Mouse (Mus musculus) naive thymus-derived CD4-positive, alpha-beta T cell, adult 2 months (primary cell): ENCODE measurements around the gene Abcg8.

Experiments used
- DNase-seq: peaks from one replicate; pipeline ENCODE4 v3.0.0-alpha.2; 2011; ENCODE audit warnings: low read depth

The Abcg8 gene

DNA sequence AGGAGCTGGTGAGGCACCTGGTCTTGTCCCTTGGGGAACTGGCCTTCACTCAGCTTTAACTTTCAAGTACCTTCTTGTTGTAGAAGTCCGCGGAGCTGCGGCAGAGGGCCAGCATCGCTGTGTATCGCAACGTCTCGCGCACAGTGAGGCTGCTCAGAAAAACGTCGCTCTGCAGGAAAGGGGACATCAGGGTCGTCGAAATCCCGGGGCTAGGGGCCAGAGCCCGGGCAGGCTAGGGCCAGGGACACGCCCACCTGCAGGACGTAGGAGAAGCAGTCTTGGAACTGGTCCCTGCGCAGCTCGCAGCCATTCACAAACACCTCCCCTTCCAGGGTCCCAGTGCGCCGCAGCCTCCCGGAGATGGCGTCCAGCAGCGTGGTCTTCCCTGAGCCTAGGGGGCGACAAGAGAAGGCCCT is at the start of gene Abcg8:
TSS of gene Abcg8 (plus strand) at position 352 of the 416 bp plus-strand sequence.
- DNase-seq, result no peak

- no peak for DNase-seq
These were observed 49.2 kb upstream of the Abcg8 start for GRCm38 (mm10) chr17:84626857-84627305.

DNA sequence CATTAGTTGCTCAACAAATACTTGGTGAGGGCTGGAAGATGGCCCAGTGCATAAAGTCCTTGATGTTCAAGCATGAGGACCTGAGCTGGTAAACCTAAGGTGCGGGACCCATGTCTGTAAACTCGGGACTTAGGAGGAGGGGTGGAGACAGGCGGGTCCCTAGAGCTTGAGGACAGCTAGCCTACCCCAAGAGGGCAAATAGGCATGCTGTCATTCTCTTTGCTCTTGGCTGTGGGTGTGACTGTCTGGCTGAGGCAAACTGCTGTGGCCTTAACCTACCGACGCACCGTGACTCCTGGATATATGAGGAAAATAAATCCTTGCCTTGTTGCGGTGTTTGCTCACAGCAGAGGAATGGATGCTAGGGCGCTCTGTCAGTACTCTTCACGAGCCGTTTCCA is 48.4 kb upstream of the Abcg8 start:
- no peak for DNase-seq

DNA sequence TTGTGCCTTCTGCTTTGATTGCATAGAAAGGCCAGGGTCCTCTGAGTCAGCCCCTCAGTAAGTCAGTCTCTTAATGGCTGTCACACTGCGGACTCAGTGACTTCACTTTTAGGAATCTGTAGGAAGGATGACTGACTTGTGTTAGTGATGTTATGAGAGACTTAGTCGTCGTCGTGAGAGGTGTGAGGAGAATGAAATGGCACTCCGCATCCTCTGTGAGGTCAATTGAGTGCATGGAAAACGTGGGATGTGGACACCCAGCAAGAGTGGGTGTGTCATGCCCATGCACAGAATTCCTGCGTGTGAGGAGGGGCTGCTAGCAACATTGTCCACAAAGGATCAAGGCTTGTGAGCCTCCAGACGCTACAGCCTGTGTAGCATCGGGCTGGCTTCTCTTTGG is 47.5 kb upstream of the Abcg8 start:
- DNase-seq, result no peak

GRCm38 (mm10) chr17:84631836-84632235 is 44.3 kb upstream of the Abcg8 start:
- peak; percentile 64 for DNase-seq

DNA sequence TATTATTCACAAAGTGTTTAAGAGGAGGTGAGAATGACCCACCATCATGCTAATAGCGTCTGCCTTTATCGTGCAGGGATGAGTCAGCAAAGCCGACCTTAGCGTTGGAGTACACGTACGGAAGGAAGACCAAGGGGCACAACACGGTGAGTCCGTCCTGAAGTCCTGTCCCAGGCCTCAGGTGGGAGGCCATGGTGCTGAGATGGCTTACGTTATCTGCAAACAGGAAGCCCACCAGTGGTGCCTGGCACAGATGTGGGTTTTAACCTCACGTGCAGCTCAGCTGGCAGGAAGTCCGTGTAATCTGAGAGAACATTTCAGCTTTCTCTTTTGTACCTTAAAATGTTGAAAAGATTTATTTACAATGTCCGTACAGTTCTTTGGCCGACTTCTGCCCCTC is 42.7 kb upstream of the Abcg8 start:
- DNase-seq, result peak; percentile 73

DNA sequence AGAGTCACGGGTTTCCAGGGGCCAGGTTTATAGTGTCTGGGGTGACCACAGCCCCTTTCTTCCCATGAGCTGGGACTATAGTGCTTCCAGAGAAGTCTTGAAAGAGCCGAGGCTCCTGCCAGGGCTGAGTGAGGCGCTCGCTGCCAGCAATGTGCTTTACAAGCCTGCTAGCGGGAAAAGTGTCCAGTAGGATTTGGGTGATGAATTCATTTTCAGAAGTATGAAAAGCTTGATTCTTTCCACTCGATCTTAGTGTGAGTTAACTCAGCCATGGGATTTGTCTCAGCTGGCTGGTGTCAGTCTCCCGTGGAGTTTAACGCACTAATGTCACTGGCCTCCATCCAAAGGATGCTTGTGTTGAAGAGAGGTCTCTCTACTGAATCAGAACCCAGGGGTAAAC is 39.8 kb upstream of the Abcg8 start:
- DNase-seq, result no peak

DNA sequence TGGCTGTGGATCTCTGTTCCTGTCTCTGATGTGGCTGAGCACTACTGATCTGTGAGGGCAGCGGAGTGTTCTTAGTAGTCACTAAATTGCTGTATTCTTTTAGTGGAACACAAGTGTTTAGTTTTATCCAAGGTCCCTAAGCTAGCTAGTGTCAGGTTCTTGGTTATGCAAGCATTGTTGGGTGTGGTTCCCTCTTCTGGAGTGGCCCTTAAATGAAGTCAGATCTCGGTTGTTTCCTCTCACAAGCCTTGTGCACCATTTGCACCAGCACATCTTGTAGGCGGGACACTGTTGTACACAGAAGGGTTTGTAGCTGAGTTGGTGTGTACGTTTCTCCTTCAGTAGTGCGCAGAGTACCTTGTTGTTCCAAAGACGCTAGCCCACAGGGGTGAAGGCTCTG is 38.1 kb upstream of the Abcg8 start:
- no peak for DNase-seq

DNA sequence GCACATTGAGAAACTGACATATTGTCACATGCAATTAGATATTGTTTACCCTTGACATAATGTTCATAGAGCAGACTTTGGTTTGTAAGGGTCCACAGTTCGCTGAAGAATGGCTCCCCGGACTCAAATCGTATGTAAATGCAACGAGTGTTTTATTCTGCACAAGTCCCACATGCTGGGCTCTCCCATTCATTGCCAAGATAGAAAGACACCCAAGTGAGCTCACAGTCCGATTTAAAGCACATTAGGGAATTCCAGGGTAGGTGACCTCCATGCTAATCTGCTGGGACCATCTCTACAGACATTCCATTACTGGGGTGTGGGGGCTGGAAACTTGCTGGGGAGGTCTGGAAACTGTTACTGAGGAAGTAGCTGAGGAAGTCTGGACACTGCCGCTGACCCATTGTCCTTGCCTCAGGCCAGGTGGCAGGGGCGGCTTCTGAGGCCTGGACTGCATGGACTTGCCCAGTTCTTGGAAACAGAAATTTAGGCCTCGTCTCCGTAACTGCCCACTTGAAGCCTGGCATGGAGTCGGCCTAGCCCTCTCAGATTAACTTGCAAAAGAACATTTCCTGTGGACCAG is 36.2 kb upstream of the Abcg8 start:
- DNase-seq, result no peak

DNA sequence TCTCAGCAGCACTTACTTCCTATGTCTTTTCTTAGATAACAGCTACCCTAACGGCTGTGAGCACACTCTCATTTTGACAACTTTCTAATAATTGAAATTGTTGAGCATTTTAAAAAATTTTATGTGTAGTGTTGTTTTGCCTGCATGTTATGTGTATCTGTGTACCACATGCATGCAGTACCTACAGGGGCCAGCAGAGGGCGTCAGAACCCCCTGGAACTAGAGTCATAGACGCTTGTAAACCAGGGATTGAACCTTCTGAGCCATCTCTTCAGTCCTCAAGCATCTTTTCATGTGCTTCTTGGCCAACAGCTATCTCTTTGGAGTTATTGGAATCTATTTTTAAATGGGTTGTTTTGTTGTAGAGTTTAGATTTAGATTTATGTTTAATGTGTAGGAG is 34.2 kb upstream of the Abcg8 start:
- DNase-seq, result peak; percentile 55

GRCm38 (mm10) chr17:84642324-84642723 is 33.8 kb upstream of the Abcg8 start:
- DNase-seq, result no peak

- no peak for DNase-seq
These were observed 31.6 kb upstream of the Abcg8 start for GRCm38 (mm10) chr17:84644292-84645050.

GRCm38 (mm10) chr17:84645119-84645518 is 31.0 kb upstream of the Abcg8 start:
- no peak for DNase-seq

DNA sequence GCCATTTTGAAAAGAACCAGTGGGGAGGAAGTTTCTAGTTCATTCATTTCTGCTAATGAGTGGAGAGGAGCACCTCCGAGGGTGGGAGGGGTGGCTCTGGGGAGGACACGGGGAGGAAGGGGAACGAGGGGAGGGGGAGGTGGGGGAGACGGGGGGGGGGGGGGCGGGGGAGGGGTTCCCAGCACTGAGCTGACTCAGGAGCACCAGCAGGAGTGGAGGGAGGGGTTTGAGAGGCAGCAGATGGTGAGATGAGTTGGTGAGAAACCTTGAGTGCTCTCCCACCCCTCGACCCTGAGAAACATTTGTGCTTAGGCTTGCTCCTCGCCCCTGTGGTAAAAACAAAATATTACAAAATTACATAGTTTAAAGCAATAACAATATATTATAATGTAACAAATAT is 30.2 kb upstream of the Abcg8 start:
- no peak for DNase-seq

- DNase-seq, result no peak
These were observed 29.6 kb upstream of the Abcg8 start for GRCm38 (mm10) chr17:84646477-84646876.

DNA sequence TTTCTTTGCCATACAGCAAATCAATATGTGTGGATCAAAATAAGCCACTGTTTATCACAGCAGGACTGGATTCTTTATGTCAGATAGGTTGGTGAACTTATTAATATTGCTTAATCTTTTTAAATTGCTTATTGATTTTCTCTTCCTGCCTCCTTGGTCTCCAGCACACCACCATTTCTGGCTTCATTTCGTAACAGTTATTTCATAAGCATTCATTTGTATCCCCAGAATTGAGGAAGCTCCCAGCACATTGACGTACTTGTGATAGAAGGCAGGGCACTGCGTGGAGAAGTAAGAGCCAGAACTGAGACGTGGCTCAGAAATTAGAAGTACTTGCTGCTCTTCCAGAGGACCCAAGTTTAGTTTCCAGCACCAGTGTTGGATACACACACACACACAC is 28.5 kb upstream of the Abcg8 start:
- no peak for DNase-seq

DNA sequence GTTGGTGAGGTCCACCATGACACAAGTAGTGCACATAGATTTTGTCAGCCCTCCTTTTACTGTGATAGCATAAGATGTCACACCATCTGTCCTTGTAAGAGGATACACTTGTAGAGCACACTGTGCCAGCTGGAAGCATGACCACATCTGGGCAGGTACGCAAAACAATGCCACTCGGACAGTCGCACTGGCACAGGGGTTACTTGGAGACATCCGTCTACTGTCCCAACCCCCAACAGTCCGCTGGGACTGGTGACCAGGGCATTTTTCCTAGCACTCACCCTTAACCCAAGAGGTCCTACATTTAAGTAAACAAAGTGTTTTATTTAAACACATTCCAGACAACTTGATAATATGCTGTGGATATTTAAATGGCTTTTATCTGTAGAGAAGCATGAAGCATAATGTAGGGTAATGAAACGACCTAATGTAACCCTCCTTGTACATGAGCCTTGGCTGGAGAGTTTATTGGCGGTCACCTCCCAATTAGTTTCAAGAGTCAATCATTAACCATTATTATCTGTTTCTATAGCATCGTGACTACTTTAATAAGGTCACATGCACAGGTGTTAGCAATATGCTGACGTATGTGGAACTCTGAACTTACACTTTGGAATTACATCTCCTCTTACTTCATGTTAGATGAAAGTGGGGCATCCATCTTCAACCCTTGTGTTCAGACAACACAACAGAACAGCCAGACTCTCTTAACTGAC is 25.6 kb upstream of the Abcg8 start:
- no peak for DNase-seq

GRCm38 (mm10) chr17:84653544-84653943 is 22.6 kb upstream of the Abcg8 start:
- DNase-seq, result no peak

DNA sequence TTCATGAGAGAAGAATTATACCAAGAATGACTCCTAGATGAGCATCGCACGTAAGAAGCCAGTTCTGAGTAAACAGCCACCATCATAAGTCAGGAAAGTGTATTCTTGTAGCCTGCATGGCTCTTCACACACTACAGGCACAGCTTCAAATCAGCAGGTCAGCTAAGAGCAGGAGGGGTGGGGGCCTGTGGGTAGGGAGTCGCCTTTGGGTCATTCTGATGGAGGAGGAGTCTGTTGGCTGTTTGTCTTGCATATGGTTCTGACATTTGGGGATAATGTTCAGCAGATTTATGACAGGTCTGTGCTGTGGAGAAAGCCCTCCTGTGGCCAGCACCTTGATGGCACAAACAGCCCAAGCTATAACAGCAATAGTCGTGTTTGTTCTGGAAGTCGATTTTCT is 19.9 kb upstream of the Abcg8 start:
- DNase-seq, result no peak

DNA sequence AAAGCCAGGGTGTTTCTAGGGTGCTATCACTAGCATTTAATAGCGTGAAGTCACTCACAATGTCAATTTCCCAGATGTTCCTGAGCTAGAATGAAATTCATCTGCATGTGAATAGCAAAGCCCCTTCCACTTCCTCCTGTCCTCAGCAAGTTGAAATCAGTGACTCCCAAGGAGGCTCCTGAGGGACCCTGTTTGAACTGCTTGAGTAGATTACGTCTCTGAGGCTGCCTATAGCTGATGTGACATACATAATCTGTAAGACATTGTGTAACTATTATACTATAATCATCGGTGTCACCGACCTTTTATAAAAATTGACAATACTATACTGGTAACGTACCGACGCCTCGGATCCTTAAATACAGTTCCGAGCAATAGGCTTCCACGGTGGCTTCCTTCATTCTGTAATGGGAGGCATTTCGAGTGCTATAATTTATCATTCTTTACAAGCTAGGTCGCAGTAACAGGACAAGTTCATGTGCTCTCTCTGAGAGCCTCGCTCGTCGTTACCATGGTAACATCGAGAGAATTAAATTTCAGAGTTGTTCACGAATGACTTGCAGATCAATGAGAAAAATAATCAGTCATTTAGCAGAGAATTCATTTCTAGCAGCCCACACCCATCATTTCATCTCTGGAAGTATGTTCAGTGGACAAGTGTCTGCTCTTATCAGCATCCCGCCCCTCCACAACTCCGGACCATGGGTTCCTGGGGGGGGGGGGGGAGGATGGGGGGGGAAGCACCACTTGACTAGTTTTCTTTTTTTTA is 19.3 kb upstream of the Abcg8 start:
- DNase-seq, result no peak

- no peak for DNase-seq
These were observed 18.7 kb upstream of the Abcg8 start for GRCm38 (mm10) chr17:84657422-84657732.

DNA sequence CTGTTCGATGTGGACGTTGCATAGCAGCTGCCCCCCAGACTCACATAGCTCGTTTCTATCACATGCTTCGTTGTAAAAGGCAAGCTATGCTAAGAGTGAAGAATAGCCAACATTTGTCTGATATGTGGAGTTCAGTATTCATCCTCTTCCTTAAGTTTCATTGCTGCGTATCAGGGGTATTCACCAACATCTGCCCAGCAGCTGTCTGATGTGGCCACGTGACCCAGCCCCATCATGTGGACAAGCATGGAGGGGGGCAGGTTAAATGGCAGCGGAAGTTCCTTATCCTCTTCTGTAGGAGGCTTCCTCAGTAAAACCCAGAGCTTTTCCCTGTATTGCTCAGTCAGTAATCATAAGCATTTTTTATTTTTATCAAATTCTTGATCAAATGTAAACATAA is 18.3 kb upstream of the Abcg8 start:
- no peak for DNase-seq

DNA sequence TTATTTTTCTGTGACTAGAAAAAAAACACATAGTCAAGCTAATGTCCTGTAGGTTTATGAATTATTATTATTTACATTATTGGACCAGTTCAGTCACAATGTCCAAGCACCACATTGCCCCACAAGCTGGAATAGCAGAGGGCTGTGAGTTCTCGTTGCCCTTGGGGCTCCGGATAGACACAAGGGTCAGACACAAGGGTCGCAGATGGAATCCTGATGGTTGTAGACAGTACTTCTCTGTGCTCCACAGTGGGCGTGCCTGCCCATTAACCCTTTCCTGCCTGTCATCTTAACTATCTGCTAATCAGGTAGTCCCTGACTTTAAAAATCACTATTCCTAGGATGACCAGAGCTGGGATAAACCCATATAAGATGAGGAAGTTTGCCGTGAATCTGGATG is 17.9 kb upstream of the Abcg8 start:
- DNase-seq, result no peak
